Mouse (Mus musculus) thymus, adult 2 months (tissue): ENCODE results near the gene Pla2g4b.

Experiments used
- CTCF ChIP-seq: fragments of 200-500 bp; IDR thresholded peaks from 2 replicates; pipeline ENCODE4 v1.5.1; 2012; ENCODE audit warnings: mild to moderate bottlenecking, control low read depth, low read length, moderate library complexity, borderline replicate concordance; ENCODE audit not compliant: control insufficient read depth, poor library complexity, insufficient read depth; ENCODE audit errors: extremely low read depth
- POLR2A ChIP-seq: fragments of 200-500 bp; IDR thresholded peaks from 2 replicates; pipeline ENCODE4 v1.6.1; 2012; ENCODE audit warnings: mild to moderate bottlenecking, low read length, control low read depth, moderate library complexity; ENCODE audit not compliant: control insufficient read depth, poor library complexity, insufficient read depth; ENCODE audit errors: extremely low read depth

DNA sequence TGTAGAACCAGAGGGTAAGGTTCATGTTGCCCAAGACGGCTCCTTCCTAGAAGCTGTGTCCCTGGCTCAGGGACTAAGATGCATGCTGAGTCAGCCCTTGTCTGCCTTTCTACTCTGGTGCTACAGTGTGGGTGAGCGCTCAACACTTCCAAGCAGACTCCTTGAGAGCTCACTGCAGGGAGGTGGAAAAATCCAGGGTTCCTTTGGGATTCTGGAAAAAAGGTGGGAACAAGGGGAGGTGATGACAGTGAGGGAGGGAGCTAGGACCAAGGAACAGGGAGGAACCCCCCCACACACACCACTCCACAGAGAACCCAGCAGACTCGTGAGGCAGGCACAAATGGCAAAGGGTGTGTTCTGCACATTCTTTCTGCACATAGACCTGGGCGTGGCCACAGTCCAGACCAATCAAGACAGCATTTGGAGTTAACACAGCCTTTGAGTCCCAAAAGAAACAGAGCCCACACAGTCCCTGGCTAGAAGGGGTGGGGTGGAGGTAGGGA, 10.9 kb downstream of the Pla2g4b start:
- TF ChIP-seq CTCF = no peak
- no peak for TF ChIP-seq POLR2A
